Mouse (Mus musculus): ENCODE measurements around the gene Cypt12. TPM values are rescaled to one million over a fixed set of nuclear protein-coding genes. Genes with fewer than 3 reads are reported as not detected.

The Cypt12 gene
- not detected in 2 replicates for polyA plus RNA-seq (2012; rRNA removed)

- DNase-seq (ENCODE audit: low read depth in 1 of 2, low spot score in 2 of 2): no peak
- no peak for TF ChIP-seq CTCF (IDR thresholded peaks at IDR 0.05; ENCODE audit: extremely low read depth, insufficient read depth, insufficient read length, insufficient replicate concordance)
- TF ChIP-seq POLR2A (IDR thresholded peaks at IDR 0.05; ENCODE audit: low read depth, low read length): no peak
- Histone ChIP-seq H3K27me3 (ENCODE audit: control insufficient read depth, insufficient read depth, low read length) (no peaks in the 10 kb centered on the region), H3K4me3 (ENCODE audit: extremely low read depth, insufficient read depth, insufficient read length) (no peak within 1 kb of the TSS), H3K36me3 (ENCODE audit: control insufficient read depth, insufficient read depth, low read length) (no peaks in the 10 kb centered on the region), H3K4me1 (ENCODE audit: control insufficient read depth, insufficient read depth, insufficient read length) (no peaks in the 10 kb centered on the region), H3K27ac (ENCODE audit: insufficient read depth, low read length) (no peak within 1 kb of the TSS)
- WGBS: 88% methylated on average over 13 of the region's 13 CpGs
These were observed at the start of gene Cypt12 for GRCm38 (mm10) chr3:17948299-17948698. Cypt12 (plus strand) TSS chr3:17948410.

GRCm38 (mm10) chr3:17913796-17914195, 34.4 kb upstream of the Cypt12 start:
- Histone ChIP-seq H3K4me3 (ENCODE audit: extremely low read depth, insufficient read depth, insufficient read length) (no peak overlapping the region), H3K4me1 (ENCODE audit: control insufficient read depth, insufficient read depth, insufficient read length) (no peaks in the 10 kb centered on the region), H3K36me3 (ENCODE audit: control insufficient read depth, insufficient read depth, low read length) (no peaks in the 10 kb centered on the region), H3K27me3 (ENCODE audit: control insufficient read depth, insufficient read depth, low read length) (no peaks in the 10 kb centered on the region), H3K27ac (ENCODE audit: insufficient read depth, low read length) (no peak overlapping the region)
- TF ChIP-seq CTCF (IDR thresholded peaks at IDR 0.05; ENCODE audit: extremely low read depth, insufficient read depth, insufficient read length, insufficient replicate concordance): no peak
- TF ChIP-seq POLR2A (IDR thresholded peaks at IDR 0.05; ENCODE audit: low read depth, low read length): no peak
- no peak for DNase-seq (ENCODE audit: low read depth in 1 of 2, low spot score in 2 of 2)

GRCm38 (mm10) chr3:17940206-17940605, 8.0 kb upstream of the Cypt12 start:
- no peak overlapping the region for H3K4me3 ChIP-seq (ENCODE audit: extremely low read depth, insufficient read depth, insufficient read length)
- DNase-seq (ENCODE audit: low read depth in 1 of 2, low spot score in 2 of 2): no peak
- WGBS: 85% methylated on average over 2 of the region's 2 CpGs
- no peaks in the 10 kb centered on the region for H3K4me1 ChIP-seq (ENCODE audit: control insufficient read depth, insufficient read depth, insufficient read length)
- H3K27me3 ChIP-seq (ENCODE audit: control insufficient read depth, insufficient read depth, low read length): no peaks in the 10 kb centered on the region
- H3K36me3 ChIP-seq (ENCODE audit: control insufficient read depth, insufficient read depth, low read length): no peaks in the 10 kb centered on the region
- TF ChIP-seq CTCF (IDR thresholded peaks at IDR 0.05; ENCODE audit: extremely low read depth, insufficient read depth, insufficient read length, insufficient replicate concordance) (no peak), POLR2A (IDR thresholded peaks at IDR 0.05; ENCODE audit: low read depth, low read length) (no peak)
- H3K27ac ChIP-seq (ENCODE audit: insufficient read depth, low read length): no peak overlapping the region
